Mouse (Mus musculus) embryonic fibroblast, embryonic 13.5 days (primary cell): ENCODE data around the gene Serpinf1. TPM values are rescaled to one million over a fixed set of nuclear protein-coding genes. Genes with fewer than 3 reads are reported as not detected.

Experiments
- H3K27ac ChIP-seq: 2 replicates; pipeline ENCODE4 v1.5.1; 2012; ENCODE audit warnings: low read length, control low read depth, inconsistent platforms; ENCODE audit not compliant: insufficient read depth
- H3K4me1 ChIP-seq: 2 replicates; pipeline ENCODE4 v1.6.1; 2011; ENCODE audit warnings: low read length; ENCODE audit not compliant: control insufficient read depth, insufficient read depth
- H3K4me3 ChIP-seq: 2 replicates; pipeline ENCODE4 v1.5.1; 2011; ENCODE audit warnings: mild to moderate bottlenecking, control low read depth, low read length; ENCODE audit not compliant: insufficient read depth
- CTCF ChIP-seq: IDR thresholded peaks from 2 replicates; pipeline ENCODE4 v1.5.1; 2011; ENCODE audit warnings: mild to moderate bottlenecking, control low read depth, low read length, moderate library complexity, borderline replicate concordance; ENCODE audit not compliant: insufficient read depth
- POLR2A ChIP-seq: IDR thresholded peaks from 2 replicates; pipeline ENCODE4 v1.6.1; 2011; ENCODE audit warnings: low read depth, mild to moderate bottlenecking, control low read depth, low read length, moderate library complexity
- polyA plus RNA-seq: library from polyadenylated mRNA; stranded (reverse); fragments of >200 nt; gene quantifications from 2 replicates; pipeline ENCODE4 v1.2.4, GENCODE M21; 2011; ENCODE audit warnings: low read depth; ENCODE audit not compliant: missing spikeins, insufficient read length

The Serpinf1 gene
- polyA plus RNA-seq, 1 experiment, result 1,358 TPM

- Histone ChIP-seq H3K4me1 (no peaks in the 10 kb centered on the region), H3K27ac (no peak overlapping the region), H3K4me3 (no peak overlapping the region)
- TF ChIP-seq POLR2A, result no peak
- TF ChIP-seq CTCF, result no peak
Observed at GRCm38 (mm10) chr11:75448575-75448974, 26.1 kb upstream of the Serpinf1 start.

DNA sequence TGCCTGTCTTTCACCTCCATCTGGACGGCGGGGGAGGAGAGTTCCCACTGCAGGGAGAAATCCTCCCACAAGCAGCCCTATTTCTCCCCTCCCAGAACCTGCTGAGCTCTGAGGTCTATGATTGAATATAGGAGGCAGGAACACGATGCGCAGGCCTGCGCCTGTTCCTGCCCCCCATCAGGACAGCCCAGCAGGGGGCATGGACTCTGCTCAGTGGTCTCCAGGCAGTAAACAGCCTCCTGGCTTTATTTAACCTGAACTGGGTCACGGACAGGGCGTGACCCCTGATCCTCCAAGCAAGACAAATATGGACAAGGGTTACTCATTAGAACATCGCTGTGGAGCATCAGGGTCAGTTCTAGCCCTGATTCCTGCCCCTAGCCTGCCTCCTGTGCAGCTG, 21.2 kb upstream of the Serpinf1 start:
- Histone ChIP-seq H3K27ac (no peak overlapping the region), H3K4me1 (no peaks in the 10 kb centered on the region), H3K4me3 (no peak overlapping the region)
- TF ChIP-seq POLR2A, result no peak
- TF ChIP-seq CTCF, result no peak

DNA sequence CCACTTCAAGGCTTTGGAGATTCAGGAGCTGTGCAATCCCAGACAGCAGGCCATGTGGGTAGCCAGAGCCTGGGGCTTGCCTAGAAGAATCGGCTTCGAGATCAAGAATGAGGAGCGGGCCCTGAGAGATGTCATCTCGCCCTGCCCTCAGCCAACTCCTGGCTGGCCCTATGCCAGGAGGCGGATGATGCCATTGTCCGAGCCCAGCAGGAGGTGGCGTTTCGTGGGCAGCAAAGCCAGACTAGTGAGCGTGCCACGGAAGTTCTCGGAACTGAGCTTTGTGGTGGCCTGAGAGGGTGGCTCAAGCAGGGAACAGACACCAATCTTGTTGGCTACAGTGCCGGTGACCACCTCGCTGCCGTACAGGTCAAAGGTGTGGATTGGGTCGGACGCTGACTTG, 19.1 kb upstream of the Serpinf1 start:
- Histone ChIP-seq H3K4me3 (no peak overlapping the region), H3K27ac (no peak overlapping the region), H3K4me1 (no peaks in the 10 kb centered on the region)
- TF ChIP-seq POLR2A (no peak), CTCF (no peak)

DNA sequence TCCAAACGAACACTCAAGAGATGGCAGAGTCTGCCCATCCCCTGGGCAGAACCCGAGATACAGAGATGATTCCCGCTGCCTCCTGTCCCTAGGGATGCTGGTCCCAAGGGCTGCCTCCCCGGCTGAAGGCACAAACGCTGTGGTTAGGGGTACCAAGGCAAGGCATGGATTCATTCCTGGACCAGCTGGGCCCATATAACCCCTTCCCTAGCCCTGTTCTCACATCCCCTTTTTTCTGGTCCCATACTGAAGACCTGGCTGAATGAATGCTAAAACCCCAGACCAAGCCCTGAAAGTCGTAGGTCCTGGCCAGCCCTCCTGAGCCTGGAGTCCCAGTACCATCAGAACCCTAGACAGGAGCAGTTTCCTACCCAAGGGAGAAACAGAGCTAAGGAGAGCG, 18.5 kb upstream of the Serpinf1 start:
- TF ChIP-seq POLR2A, result no peak
- no peak for TF ChIP-seq CTCF
- no peak overlapping the region for H3K27ac ChIP-seq
- H3K4me3 ChIP-seq, result no peak overlapping the region
- H3K4me1 ChIP-seq, result no peaks in the 10 kb centered on the region

DNA sequence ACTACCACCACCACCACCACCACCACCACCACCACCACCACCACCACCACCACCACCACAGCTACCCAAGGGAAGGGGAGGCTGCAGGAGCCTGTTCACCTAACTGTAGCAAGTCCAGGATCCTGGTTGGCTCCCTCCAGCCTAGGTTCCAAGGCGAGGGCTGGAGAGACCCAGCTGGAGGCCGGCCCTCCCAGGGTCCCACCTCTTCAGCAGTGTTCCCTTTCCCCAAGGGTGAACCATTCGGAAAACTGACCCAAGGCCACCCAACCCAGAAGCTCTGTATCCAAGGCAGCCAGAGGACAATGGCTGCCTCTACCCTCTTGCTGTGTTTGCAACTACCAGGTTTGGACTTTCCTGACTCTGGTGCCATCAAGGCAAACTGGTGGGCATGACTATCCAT, 17.4 kb upstream of the Serpinf1 start:
- Histone ChIP-seq H3K4me1 (no peaks in the 10 kb centered on the region), H3K4me3 (no peak overlapping the region), H3K27ac (no peak overlapping the region)
- TF ChIP-seq CTCF, result no peak

GRCm38 (mm10) chr11:75439363-75439762, 16.9 kb upstream of the Serpinf1 start, which contains the start of gene Serpinf2:
Gene Serpinf2 (minus strand): TSS chr11:75439591.
- no peaks in the 10 kb centered on the region for H3K4me1 ChIP-seq
- no peak for TF ChIP-seq CTCF
- TF ChIP-seq POLR2A, result no peak
- no peak within 1 kb of the TSS for H3K4me3 ChIP-seq
- H3K27ac ChIP-seq, result no peak within 1 kb of the TSS

- Histone ChIP-seq H3K4me3 (no peak overlapping the region), H3K4me1 (no peaks in the 10 kb centered on the region), H3K27ac (no peak overlapping the region)
- TF ChIP-seq CTCF, result no peak
- no peak for TF ChIP-seq POLR2A
Observed at GRCm38 (mm10) chr11:75438804-75439203, 16.3 kb upstream of the Serpinf1 start.

GRCm38 (mm10) chr11:75438194-75438593, 15.7 kb upstream of the Serpinf1 start:
- Histone ChIP-seq H3K4me3 (no peak overlapping the region), H3K4me1 (no peaks in the 10 kb centered on the region), H3K27ac (no peak overlapping the region)
- no peak for TF ChIP-seq CTCF
- TF ChIP-seq POLR2A, result no peak

DNA sequence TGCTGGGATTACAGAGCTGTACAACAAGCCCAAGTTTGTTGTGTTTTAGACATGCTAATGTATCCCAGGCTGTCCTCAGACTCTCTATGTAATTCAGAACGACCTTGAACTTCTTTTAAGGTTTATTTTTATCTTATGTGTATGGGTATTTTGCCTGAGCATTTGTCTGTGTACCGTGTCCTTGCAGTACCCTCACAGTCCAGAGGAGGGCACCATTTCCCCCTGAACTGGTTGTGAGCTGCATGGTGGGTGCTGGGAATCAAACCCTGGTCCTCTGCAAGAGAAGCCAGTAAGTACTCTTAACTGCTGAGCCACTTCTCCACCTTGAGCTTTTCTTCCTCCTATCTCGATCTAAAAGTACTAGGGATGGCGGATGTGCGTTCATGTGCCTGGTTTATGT, 11.6 kb upstream of the Serpinf1 start:
- H3K4me1 ChIP-seq, result no peaks in the 10 kb centered on the region
- no peak overlapping the region for H3K27ac ChIP-seq
- no peak for TF ChIP-seq CTCF
- TF ChIP-seq POLR2A, result no peak
- H3K4me3 ChIP-seq, result no peak overlapping the region

GRCm38 (mm10) chr11:75431307-75431706, 8.8 kb upstream of the Serpinf1 start:
- TF ChIP-seq POLR2A (no peak), CTCF (no peak)
- H3K4me1 ChIP-seq, result no peaks in the 10 kb centered on the region
- H3K4me3 ChIP-seq, result no peak overlapping the region
- H3K27ac ChIP-seq, result no peak overlapping the region

DNA sequence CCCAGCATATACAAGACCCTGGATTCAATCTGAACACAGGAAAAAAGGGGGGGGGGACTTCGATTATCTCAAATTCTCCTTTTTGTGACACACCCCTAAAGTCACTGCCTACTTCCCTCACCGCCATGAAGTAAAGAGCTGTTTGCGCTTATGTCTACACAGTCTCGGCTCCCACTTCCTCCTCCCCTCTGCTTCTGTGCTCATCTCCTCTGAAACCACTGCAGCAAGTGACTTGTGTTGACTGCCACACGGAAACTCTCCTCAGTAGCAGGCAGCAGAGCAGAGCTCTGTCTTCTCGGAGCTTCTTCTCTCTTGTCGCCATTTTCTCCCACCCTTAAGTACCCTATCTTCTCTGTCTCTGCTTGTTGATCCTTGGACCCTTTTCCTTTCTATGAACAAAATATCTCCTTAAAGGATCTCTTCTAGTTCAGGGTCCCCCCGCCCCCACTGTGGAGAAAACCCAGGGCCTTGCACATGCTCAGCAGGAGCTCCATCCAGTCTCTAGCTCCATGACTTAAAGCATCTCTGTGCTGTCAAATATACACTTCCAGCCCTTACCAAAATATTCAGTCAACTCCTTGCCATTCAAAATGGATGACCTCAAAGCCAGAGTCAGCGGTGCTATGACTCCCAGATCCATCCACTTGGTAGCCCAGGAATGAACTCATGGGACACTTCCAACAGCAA, 6.7 kb upstream of the Serpinf1 start:
- H3K27ac ChIP-seq, result no peak overlapping the region
- H3K4me3 ChIP-seq, result no peak overlapping the region
- TF ChIP-seq POLR2A (no peak), CTCF (no peak)
- H3K4me1 ChIP-seq, result no peaks in the 10 kb centered on the region
